Mouse (Mus musculus) intestine, postnatal 0 days (tissue): ENCODE measurements around the gene Serf1. TPM values are rescaled to one million over a fixed set of nuclear protein-coding genes. Genes with fewer than 3 reads are reported as not detected.

Source experiments
- ATAC-seq: fragments of 200-750 bp; cut with Nextera tagmentation; 2 replicates; pipeline ENCODE4 v1.8.0; 2017; ENCODE audit warnings: mild to moderate bottlenecking, moderate TSS enrichment, moderate library complexity
- H3K27ac ChIP-seq: fragments of 300-500 bp; sonication (generic); 2 replicates; pipeline ENCODE4 v1.5.1; 2014; ENCODE audit warnings: mild to moderate bottlenecking, low read depth, low read length, moderate library complexity
- H3K27me3 ChIP-seq: fragments of 300-500 bp; sonication (generic); replicated peaks from 2 replicates; pipeline ENCODE4 v1.6.1; 2014; ENCODE audit warnings: low read length, mixed read lengths; ENCODE audit not compliant: control insufficient read depth, insufficient read depth
- H3K36me3 ChIP-seq: fragments of 300-500 bp; sonication (generic); 2 replicates; pipeline ENCODE4 v1.6.1; 2014; ENCODE audit warnings: mild to moderate bottlenecking, moderate library complexity; ENCODE audit not compliant: control insufficient read depth, insufficient read depth
- H3K4me1 ChIP-seq: fragments of 300-500 bp; sonication (generic); replicated peaks from 2 replicates; pipeline ENCODE4 v1.6.1; 2014; ENCODE audit warnings: antibody characterized with exemption, low read length, mixed read lengths; ENCODE audit not compliant: control insufficient read depth, insufficient read depth
- H3K4me2 ChIP-seq: fragments of 300-500 bp; sonication (generic); replicated peaks from 2 replicates; pipeline ENCODE4 v1.6.1; 2014; ENCODE audit warnings: low read depth, mild to moderate bottlenecking, moderate library complexity
- H3K4me3 ChIP-seq: fragments of 300-500 bp; sonication (generic); 2 replicates; pipeline ENCODE4 v1.5.1; 2014; ENCODE audit warnings: low read depth, low read length
- H3K9ac ChIP-seq: fragments of 300-500 bp; sonication (generic); 2 replicates; pipeline ENCODE4 v1.6.1; 2014; ENCODE audit warnings: mild to moderate bottlenecking, low read depth, low read length
- H3K9me3 ChIP-seq: fragments of 300-500 bp; sonication (generic); 2 replicates; pipeline ENCODE4 v1.6.1; 2016; ENCODE audit warnings: mixed run types; ENCODE audit not compliant: control insufficient read depth
- CTCF ChIP-seq: sonication (generic); IDR thresholded peaks from 2 replicates; pipeline ENCODE4 v1.5.1; 2016; ENCODE audit warnings: low read depth, mild to moderate bottlenecking, control low read depth, antibody characterized with exemption, moderate library complexity
- WGBS: fragments of 180-500 bp; shearing (Covaris S2); extraction: QIAGEN DNeasy Blood & Tissue Kit; methylation state at CpG from one replicate; pipeline ENCODE4 v1.1.7; 2014; 5-methylcytosine and 5-hydroxymethylcytosine counted together
- polyA plus RNA-seq: library from polyadenylated mRNA; unstranded; fragments of >200 nt; fragmentation: Nextera tagmentation; extraction: Ambion mirVana; gene quantifications from 2 replicates; pipeline ENCODE4 v1.2.1, GENCODE M21; 2015

Serf1 gene
- polyA plus RNA-seq, 1 experiment from 2014 or later: 115 TPM

DNA sequence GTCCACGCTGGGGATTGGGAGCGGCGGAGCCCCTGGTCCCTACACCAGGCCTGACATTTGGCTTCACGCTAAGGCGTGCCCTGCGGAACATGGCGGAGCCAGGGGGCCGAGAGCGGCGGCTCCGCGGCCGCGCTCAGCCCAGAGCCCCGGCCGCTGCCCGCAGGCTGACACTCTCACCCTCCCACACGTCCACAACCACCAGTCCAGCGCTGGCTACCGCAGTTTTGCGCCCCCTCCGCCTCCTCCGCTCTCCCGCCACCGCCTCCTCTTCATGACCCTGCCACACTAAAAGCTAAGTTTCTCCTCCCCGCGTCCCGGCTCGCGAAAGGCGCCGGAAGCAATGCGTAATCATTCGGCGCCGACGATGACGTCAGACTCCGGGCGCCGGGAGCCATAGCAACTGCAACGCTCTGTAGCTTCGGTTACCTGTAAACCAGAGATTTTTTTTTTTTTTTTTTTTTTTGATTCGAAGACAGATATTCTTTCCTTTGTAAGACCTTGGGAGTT lies 4.0 kb upstream of the Serf1 start, which contains the start of gene Bdp1:
Bdp1 (minus strand) TSS at position 323 of the 507 bp plus-strand sequence.
- Histone ChIP-seq H3K4me3 (peak within 1 kb of the TSS; percentile 99), H3K4me1 (peaks cover 6% of the 10 kb centered on the region; the same call in 1 of the 2 replicates), H3K27ac (peak within 1 kb of the TSS; percentile 90), H3K36me3 (no peaks in the 10 kb centered on the region), H3K27me3 (no peaks in the 10 kb centered on the region), H3K9me3 (no peaks in the 10 kb centered on the region), H3K9ac (peak within 1 kb of the TSS; percentile 89), H3K4me2 (peak within 1 kb of the TSS; percentile 84)
- ATAC-seq: peak; percentile 81
- under 1% methylated on average over 44 of the region's 44 CpGs for whole genome bisulfite sequencing
- no peak for TF ChIP-seq CTCF

GRCm38 (mm10) chr13:100112218-100112972 lies 4.6 kb downstream of the Serf1 start:
- Histone ChIP-seq H3K4me2 (no peak overlapping the region), H3K9ac (no peak overlapping the region), H3K27ac (no peak overlapping the region), H3K4me3 (no peak overlapping the region), H3K9me3 (no peaks in the 10 kb centered on the region), H3K4me1 (no peaks in the 10 kb centered on the region), H3K27me3 (no peaks in the 10 kb centered on the region), H3K36me3 (0 out of 2 replicates have a peak, but pooled peaks cover 4% of the 10 kb centered on the region)
- TF ChIP-seq CTCF: peak; percentile 73
- no peak for ATAC-seq
- 51% methylated on average over 5 of the region's 5 CpGs for WGBS

GRCm38 (mm10) chr13:100123970-100124369 lies 16.2 kb downstream of the Serf1 start:
- Histone ChIP-seq H3K36me3 (peaks cover 20% of the 10 kb centered on the region), H3K27ac (no peak overlapping the region), H3K27me3 (no peaks in the 10 kb centered on the region), H3K4me1 (0 out of 2 replicates have a peak, but pooled peaks cover 4% of the 10 kb centered on the region), H3K9me3 (no peaks in the 10 kb centered on the region), H3K9ac (0 out of 2 replicates have a peak overlapping the region, but pooled peaks have one; percentile 83), H3K4me2 (peak overlapping the region; percentile 71), H3K4me3 (peak overlapping the region; percentile 97)
- ATAC-seq: no peak; the same call in 1 of the 2 replicates
- WGBS: 89% methylated on average over 3 of the region's 3 CpGs
- no peak for TF ChIP-seq CTCF

DNA sequence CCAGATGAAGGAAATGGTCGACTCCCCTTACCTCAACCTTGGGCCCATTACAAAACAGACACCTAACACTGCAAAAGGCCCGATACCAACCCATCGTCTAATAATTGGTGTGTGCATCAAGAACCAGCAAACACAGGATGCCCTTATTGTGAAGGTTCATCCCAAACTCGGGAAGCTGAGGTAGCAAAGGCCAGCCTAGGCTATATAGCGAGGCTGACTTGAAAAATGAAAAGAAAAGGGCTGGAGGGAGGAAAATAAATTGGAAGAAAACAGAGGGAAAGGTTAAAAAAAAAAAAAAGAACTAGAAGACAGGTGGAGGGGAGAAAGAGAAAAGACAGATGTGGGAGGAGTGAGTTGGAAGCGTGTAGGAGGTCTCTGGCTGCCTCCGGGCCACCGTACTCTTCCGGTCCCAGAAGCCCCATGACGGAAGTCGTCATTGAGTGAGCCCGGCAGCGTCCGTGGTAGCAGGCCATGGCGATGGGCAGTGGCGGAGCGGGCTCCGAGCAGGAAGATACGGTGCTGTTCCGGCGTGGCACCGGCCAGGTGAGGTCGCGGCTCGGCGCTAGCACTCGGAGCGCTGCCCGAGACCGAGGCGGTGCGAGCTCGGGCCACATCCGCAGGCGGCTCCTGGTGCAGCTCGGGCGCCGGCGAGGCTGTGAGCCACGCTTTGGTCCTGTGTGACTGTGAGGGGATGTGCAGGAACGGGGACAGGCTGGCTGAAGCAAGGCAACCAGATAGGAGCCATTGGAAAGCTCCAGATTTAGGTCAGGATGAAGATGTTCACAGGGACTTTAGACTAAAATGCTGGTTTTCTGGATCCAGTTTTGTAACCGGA lies 16.8 kb downstream of the Serf1 start, which contains the start of gene Smn1:
Smn1 (plus strand) TSS at position 430 of the 835 bp plus-strand sequence.
- Histone ChIP-seq H3K4me2 (peak within 1 kb of the TSS; percentile 71), H3K27ac (peak within 1 kb of the TSS; percentile 30; the same call in 1 of the 2 replicates), H3K4me3 (peak within 1 kb of the TSS; percentile 97), H3K9me3 (no peaks in the 10 kb centered on the region), H3K27me3 (no peaks in the 10 kb centered on the region), H3K4me1 (0 out of 2 replicates have a peak, but pooled peaks cover 4% of the 10 kb centered on the region), H3K9ac (peak within 1 kb of the TSS; percentile 83), H3K36me3 (peaks cover 26% of the 10 kb centered on the region)
- WGBS: 3% methylated on average over 42 of the region's 42 CpGs
- TF ChIP-seq CTCF: no peak
- peak; percentile 96 for ATAC-seq

GRCm38 (mm10) chr13:100125258-100125643 lies 17.4 kb downstream of the Serf1 start:
- H3K4me1 ChIP-seq: 0 out of 2 replicates have a peak, but pooled peaks cover 4% of the 10 kb centered on the region
- peak overlapping the region; percentile 71 for H3K4me2 ChIP-seq
- no peaks in the 10 kb centered on the region for H3K27me3 ChIP-seq
- 1% methylated on average over 10 of the region's 10 CpGs for WGBS
- peak overlapping the region; percentile 30; the same call in 1 of the 2 replicates for H3K27ac ChIP-seq
- H3K9ac ChIP-seq: peak overlapping the region; percentile 83
- H3K4me3 ChIP-seq: peak overlapping the region; percentile 97
- H3K9me3 ChIP-seq: no peaks in the 10 kb centered on the region
- no peak for TF ChIP-seq CTCF
- ATAC-seq: no peak
- peaks cover 26% of the 10 kb centered on the region for H3K36me3 ChIP-seq
